Mouse (Mus musculus) heart, postnatal 0 days (tissue): ENCODE results near the gene Git1. TPM values are rescaled to one million over a fixed set of nuclear protein-coding genes. Genes with fewer than 3 reads are reported as not detected.

Source experiments
- ATAC-seq: fragments of 200-750 bp; cut with Nextera tagmentation; 2 replicates; pipeline ENCODE4 v1.8.0; 2017; ENCODE audit warnings: low read depth, moderate number of reproducible peaks, moderate library complexity; ENCODE audit not compliant: insufficient read depth
- DNase-seq: peaks from one replicate; pipeline ENCODE4 v3.0.0-alpha.2; 2016; ENCODE audit warnings: low spot score
- H3K27ac ChIP-seq: fragments of 300-500 bp; sonication (generic); 2 replicates; pipeline ENCODE4 v1.5.1; 2014; ENCODE audit warnings: low read depth, mild to moderate bottlenecking
- H3K27me3 ChIP-seq: fragments of 300-500 bp; sonication (generic); 2 replicates; pipeline ENCODE4 v1.6.1; 2014; ENCODE audit warnings: low read length, mixed read lengths; ENCODE audit not compliant: control insufficient read depth, insufficient read depth
- H3K36me3 ChIP-seq: fragments of 300-500 bp; sonication (generic); replicated peaks from 2 replicates; pipeline ENCODE4 v1.6.1; 2014; ENCODE audit warnings: low read length, mixed read lengths; ENCODE audit not compliant: control insufficient read depth, insufficient read depth
- H3K4me1 ChIP-seq: fragments of 300-500 bp; sonication (generic); 2 replicates; pipeline ENCODE4 v1.6.1; 2014; ENCODE audit warnings: antibody characterized with exemption; ENCODE audit not compliant: control insufficient read depth, insufficient read depth
- H3K4me2 ChIP-seq: fragments of 300-500 bp; sonication (generic); 2 replicates; pipeline ENCODE4 v1.6.1; 2014; ENCODE audit warnings: low read depth, mild to moderate bottlenecking, low read length, moderate library complexity
- H3K4me3 ChIP-seq: fragments of 300-500 bp; sonication (generic); 2 replicates; pipeline ENCODE4 v1.5.1; 2014; ENCODE audit warnings: low read depth, low read length
- H3K9ac ChIP-seq: fragments of 300-500 bp; sonication (generic); replicated peaks from 2 replicates; pipeline ENCODE4 v1.6.1; 2014; ENCODE audit warnings: low read depth, low read length, mixed read lengths
- H3K9me3 ChIP-seq: fragments of 300-500 bp; sonication (generic); replicated peaks from 2 replicates; pipeline ENCODE4 v1.6.1; 2016; ENCODE audit warnings: low read length; ENCODE audit not compliant: control insufficient read depth
- CTCF ChIP-seq: IDR thresholded peaks from 2 replicates; pipeline ENCODE4 v1.5.1; 2016; ENCODE audit warnings: antibody characterized with exemption, control low read depth, low read depth
- EP300 ChIP-seq: IDR thresholded peaks from 2 replicates; pipeline ENCODE4 v1.6.1; 2016; ENCODE audit warnings: antibody characterized with exemption, low read depth
- WGBS: fragments of 180-500 bp; shearing (Covaris S2); extraction: QIAGEN DNeasy Blood & Tissue Kit; methylation state at CpG from one replicate; pipeline ENCODE4 v1.1.7; 2014; 5-methylcytosine and 5-hydroxymethylcytosine counted together
- polyA plus RNA-seq: library from polyadenylated mRNA; unstranded; fragments of >200 nt; fragmentation: Nextera tagmentation; extraction: Ambion mirVana; gene quantifications from 2 replicates; pipeline ENCODE4 v1.2.1, GENCODE M21; 2015
- total RNA-seq: library from RNA; depleted of rRNA; stranded (reverse); fragments of >200 nt; gene quantifications from 2 replicates; pipeline ENCODE4 v1.2.3, GENCODE M21; 2014; ENCODE audit warnings: low replicate concordance

The Git1 gene
- total and polyA plus RNA-seq, 2 experiments from 2014 or later, result 6.2 to 57.7 TPM

DNA sequence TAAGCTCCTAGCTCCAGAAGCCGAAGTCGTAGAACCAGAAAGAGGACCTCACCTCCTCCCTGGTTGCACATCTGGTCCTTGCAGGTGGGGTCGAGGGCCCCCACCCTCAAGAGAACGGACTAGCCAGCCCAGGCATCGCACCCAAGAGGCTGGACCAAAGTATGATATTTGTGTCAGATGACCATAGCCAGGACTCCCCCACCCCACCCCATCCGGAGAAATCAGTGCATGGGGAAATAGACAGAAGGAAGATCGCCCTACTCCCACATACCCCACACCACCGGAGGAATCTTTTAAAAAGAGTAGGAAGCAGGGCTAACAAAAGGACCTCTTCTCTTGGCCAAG, 30.3 kb upstream of the Git1 start:
- peak overlapping the region; percentile 61 for H3K9ac ChIP-seq
- H3K4me1 ChIP-seq, result peaks cover 22% of the 10 kb centered on the region
- H3K4me3 ChIP-seq, result peak overlapping the region; percentile 61
- no peaks in the 10 kb centered on the region for H3K27me3 ChIP-seq
- WGBS, result 25% methylated on average over 8 of the region's 8 CpGs
- peak overlapping the region; percentile 82 for H3K4me2 ChIP-seq
- no peak for DNase-seq
- H3K9me3 ChIP-seq, result no peaks in the 10 kb centered on the region
- no peak for ATAC-seq
- peaks cover 3% of the 10 kb centered on the region for H3K36me3 ChIP-seq
- H3K27ac ChIP-seq, result peak overlapping the region; percentile 98
- TF ChIP-seq EP300 (no peak), CTCF (no peak)

DNA sequence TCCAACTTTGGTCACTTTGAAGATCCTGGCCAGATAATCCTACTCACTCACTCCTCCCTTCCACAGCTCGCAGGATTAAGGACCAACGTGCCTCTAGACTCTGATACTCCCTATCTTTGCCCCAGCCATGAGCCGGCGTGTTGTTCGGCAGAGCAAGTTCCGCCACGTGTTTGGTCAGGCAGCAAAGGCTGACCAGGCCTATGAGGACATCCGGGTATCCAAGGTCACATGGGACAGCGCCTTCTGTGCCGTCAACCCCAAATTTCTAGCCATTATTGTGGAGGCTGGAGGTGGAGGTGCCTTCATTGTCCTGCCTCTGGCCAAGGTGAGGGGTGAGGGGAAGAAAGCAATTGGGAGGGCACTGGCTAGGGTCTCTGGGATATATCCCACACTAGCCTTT, 29.6 kb upstream of the Git1 start:
- DNase-seq (no peak), ATAC-seq (no peak)
- peak overlapping the region; percentile 98 for H3K27ac ChIP-seq
- H3K9ac ChIP-seq, result no peak overlapping the region
- no peaks in the 10 kb centered on the region for H3K27me3 ChIP-seq
- TF ChIP-seq CTCF (no peak), EP300 (no peak)
- no peaks in the 10 kb centered on the region for H3K36me3 ChIP-seq
- peaks cover 22% of the 10 kb centered on the region for H3K4me1 ChIP-seq
- 44% methylated on average over 10 of the region's 10 CpGs for WGBS
- H3K4me3 ChIP-seq, result no peak overlapping the region
- H3K4me2 ChIP-seq, result peak overlapping the region; percentile 82
- H3K9me3 ChIP-seq, result no peaks in the 10 kb centered on the region

DNA sequence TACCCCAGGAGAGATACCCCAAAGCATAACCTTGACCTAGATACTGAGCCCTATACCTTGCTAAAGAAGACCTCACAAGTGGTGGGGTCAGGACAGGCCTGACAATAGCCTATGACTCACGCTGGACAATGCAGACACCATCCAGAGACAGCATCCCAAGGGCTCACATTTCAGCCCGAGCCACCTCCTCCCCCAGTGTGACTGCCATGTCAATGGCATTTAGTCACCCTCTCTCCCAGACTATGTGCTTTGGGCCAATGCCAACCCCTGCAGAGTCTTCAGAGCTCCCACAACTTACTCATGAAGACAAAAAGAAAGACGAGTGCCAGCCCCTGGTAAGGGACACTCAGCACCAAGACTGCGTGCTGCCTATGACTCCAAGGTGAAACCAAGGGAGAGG, 28.7 kb upstream of the Git1 start:
- Histone ChIP-seq H3K4me1 (peaks cover 22% of the 10 kb centered on the region), H3K9me3 (no peaks in the 10 kb centered on the region), H3K27ac (peak overlapping the region; percentile 98), H3K36me3 (peaks cover 6% of the 10 kb centered on the region), H3K4me2 (no peak overlapping the region), H3K27me3 (no peaks in the 10 kb centered on the region), H3K4me3 (no peak overlapping the region), H3K9ac (no peak overlapping the region)
- ATAC-seq, result peak; percentile 44
- DNase-seq, result peak; percentile 73
- 19% methylated on average over 4 of the region's 4 CpGs for WGBS
- TF ChIP-seq EP300 (no peak), CTCF (no peak)

DNA sequence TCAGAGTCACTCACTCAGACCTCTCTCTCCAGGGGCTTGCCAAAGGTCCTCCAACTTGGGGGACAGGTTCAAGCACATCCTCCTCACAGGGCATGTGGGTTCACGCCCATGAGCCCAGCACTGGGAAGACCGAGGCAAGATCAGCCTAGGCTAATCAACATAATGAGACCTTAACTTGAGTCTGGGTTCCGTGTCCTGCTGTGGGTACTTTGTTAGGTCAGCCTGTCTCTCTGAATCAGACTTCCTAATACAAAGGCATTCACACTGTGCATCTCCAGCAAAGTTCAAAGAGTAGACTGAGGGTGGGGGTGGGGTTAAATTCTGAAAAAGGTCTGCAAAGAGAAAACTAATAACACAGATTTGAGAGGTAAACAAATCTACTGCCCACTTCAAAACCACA, 28.3 kb upstream of the Git1 start:
- Histone ChIP-seq H3K4me2 (no peak overlapping the region), H3K27me3 (no peaks in the 10 kb centered on the region), H3K9ac (no peak overlapping the region)

DNA sequence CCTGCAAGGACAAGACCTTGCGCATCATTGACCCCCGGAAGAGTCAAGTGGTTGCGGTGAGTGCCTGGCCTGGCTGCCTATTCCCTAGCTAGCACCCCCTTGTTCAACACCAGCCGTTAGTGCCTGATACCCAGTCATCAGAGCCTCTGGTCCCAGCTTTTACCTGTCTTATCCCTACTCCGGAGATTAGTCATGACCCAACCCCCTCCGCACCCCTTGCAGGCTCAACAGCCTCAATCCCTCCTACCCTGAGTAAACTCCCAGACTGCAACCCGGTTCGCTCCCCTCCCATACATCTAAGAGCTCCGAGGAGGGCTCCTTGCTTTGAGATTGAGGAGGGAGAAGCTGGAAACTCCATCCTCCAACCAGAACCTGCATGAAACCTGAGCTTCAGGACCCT, 26.8 kb upstream of the Git1 start:
- Histone ChIP-seq H3K27me3 (no peaks in the 10 kb centered on the region), H3K4me1 (peaks cover 22% of the 10 kb centered on the region), H3K9ac (no peak overlapping the region), H3K4me2 (no peak overlapping the region), H3K4me3 (no peak overlapping the region), H3K36me3 (peaks cover 6% of the 10 kb centered on the region), H3K9me3 (no peaks in the 10 kb centered on the region), H3K27ac (no peak overlapping the region)
- DNase-seq (no peak), ATAC-seq (no peak)
- TF ChIP-seq CTCF (no peak), EP300 (no peak)
- 51% methylated on average over 9 of the region's 9 CpGs for WGBS

More for the DNA sequence above, 28.3 kb upstream of the Git1 start:
- ATAC-seq, result no peak
- no peaks in the 10 kb centered on the region for H3K9me3 ChIP-seq
- peaks cover 22% of the 10 kb centered on the region for H3K4me1 ChIP-seq
- WGBS, result 74% methylated on average over 3 of the region's 3 CpGs
- peak overlapping the region; percentile 98 for H3K27ac ChIP-seq
- H3K4me3 ChIP-seq, result no peak overlapping the region
- no peak for DNase-seq
- TF ChIP-seq EP300 (no peak), CTCF (no peak)
- H3K36me3 ChIP-seq, result peaks cover 6% of the 10 kb centered on the region

DNA sequence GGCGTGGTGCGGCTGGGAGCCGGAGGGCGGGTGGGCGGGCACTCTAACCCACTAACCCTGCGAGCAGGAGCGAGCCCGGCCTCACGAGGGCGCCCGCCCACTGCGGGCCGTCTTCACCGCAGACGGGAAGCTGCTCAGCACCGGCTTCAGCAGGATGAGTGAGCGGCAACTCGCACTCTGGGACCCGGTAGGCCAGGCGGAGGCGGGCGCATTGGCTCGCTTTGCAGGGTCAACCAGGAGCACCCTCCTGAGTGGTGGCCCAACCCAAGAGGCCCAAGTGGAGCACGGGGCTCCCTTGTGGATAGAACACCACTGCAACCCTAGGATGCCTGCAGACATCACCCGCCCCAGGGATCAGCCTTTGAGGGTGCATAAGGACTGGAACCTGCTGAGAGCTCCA, 26.2 kb upstream of the Git1 start:
- H3K27me3 ChIP-seq, result no peaks in the 10 kb centered on the region
- H3K27ac ChIP-seq, result no peak overlapping the region
- DNase-seq, result no peak

More for the DNA sequence above, 26.2 kb upstream of the Git1 start:
- Histone ChIP-seq H3K4me2 (peak overlapping the region; percentile 2; the same call in 1 of the 2 replicates), H3K9ac (no peak overlapping the region), H3K9me3 (no peaks in the 10 kb centered on the region), H3K36me3 (peaks cover 9% of the 10 kb centered on the region), H3K4me1 (peaks cover 22% of the 10 kb centered on the region), H3K4me3 (no peak overlapping the region)
- TF ChIP-seq EP300 (no peak), CTCF (peak; percentile 45)
- 13% methylated on average over 25 of the region's 25 CpGs for WGBS
- ATAC-seq, result no peak; the same call in 1 of the 2 replicates
